Mouse (Mus musculus): ENCODE results near the gene Kidins220.

- TF ChIP-seq CTCF (IDR thresholded peaks at IDR 0.05; ENCODE audit: low read depth, low read length) (peak; percentile 33; the same call in 1 of the 2 replicates), POLR2A (IDR thresholded peaks at IDR 0.05; ENCODE audit: extremely low read depth, insufficient read depth, low read length) (no peak)
Measured at GRCm38 (mm10) chr12:24950376-24951046, 24.2 kb upstream of the Kidins220 start.

Data from liver, adult 2 months (tissue).